Mouse (Mus musculus): ENCODE measurements around the gene Pkd2l1. TPM values are rescaled to one million over a fixed set of nuclear protein-coding genes. Genes with fewer than 3 reads are reported as not detected.
A peak's percentile ranks its signal among the peaks of the same experiment; 100 is the strongest.
"Not testable (repeated sequence)": the region's sequence is repeated elsewhere in the genome, so short reads cannot be mapped to it uniquely, and the experiment has no call there.

Pkd2l1 gene
- polyA plus RNA-seq, 1 experiment from 2014 or later = not detected

GRCm38 (mm10) chr19:44127729-44128497, 64.3 kb downstream of the Pkd2l1 start:
- no peak overlapping the region for H3K27ac ChIP-seq
- no peak overlapping the region for H3K4me2 ChIP-seq
- no peaks in the 10 kb centered on the region for H3K9me3 ChIP-seq (replicated peaks)
- 0 out of 2 replicates have a peak, but pooled peaks cover 1% of the 10 kb centered on the region for H3K4me1 ChIP-seq
- H3K36me3 ChIP-seq = peaks cover 96% of the 10 kb centered on the region
- H3K4me3 ChIP-seq = no peak overlapping the region
- WGBS (ENCODE audit: insufficient replicate concordance) = 85% methylated on average over 10 of the region's 10 CpGs
- no peak overlapping the region for H3K9ac ChIP-seq
- no peaks in the 10 kb centered on the region for H3K27me3 ChIP-seq (replicated peaks)
- no peak for ATAC-seq

DNA sequence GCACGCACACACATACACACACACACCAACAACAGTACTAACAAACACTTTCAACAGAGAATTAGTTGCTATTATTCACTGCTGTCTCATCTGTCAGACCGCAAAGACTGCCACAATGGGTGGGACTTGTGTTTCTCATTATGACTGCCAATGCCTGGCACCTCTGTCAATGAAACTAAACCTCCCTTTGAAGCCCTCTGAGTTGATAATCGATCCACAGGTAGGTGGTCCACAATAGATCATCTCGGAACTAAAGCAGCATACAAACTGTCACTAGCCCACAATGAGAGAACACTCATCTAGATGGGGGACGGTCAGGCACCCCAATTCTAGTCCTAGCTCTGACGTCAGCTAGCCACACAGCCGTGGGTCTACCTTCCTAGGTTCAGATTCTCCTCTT, 71.1 kb downstream of the Pkd2l1 start:
- Histone ChIP-seq H3K4me2 (no peak overlapping the region), H3K27ac (no peak overlapping the region), H3K4me1 (no peaks in the 10 kb centered on the region), H3K36me3 (peaks cover 96% of the 10 kb centered on the region), H3K9me3 (replicated peaks) (no peaks in the 10 kb centered on the region), H3K9ac (no peak overlapping the region), H3K4me3 (no peak overlapping the region), H3K27me3 (replicated peaks) (no peaks in the 10 kb centered on the region)
- no peak for ATAC-seq
- 83% methylated on average over 7 of the region's 7 CpGs for WGBS (ENCODE audit: insufficient replicate concordance)

GRCm38 (mm10) chr19:44120686-44121085, 71.6 kb downstream of the Pkd2l1 start:
- H3K36me3 ChIP-seq = peaks cover 97% of the 10 kb centered on the region
- H3K9ac ChIP-seq; H3K4me3 ChIP-seq; H3K4me2 ChIP-seq; H3K27me3 ChIP-seq (replicated peaks); H3K27ac ChIP-seq; ATAC-seq; H3K4me1 ChIP-seq; H3K9me3 ChIP-seq (replicated peaks): not testable (repeated sequence)
- 87% methylated on average over 9 of the region's 9 CpGs for WGBS (ENCODE audit: insufficient replicate concordance)

DNA sequence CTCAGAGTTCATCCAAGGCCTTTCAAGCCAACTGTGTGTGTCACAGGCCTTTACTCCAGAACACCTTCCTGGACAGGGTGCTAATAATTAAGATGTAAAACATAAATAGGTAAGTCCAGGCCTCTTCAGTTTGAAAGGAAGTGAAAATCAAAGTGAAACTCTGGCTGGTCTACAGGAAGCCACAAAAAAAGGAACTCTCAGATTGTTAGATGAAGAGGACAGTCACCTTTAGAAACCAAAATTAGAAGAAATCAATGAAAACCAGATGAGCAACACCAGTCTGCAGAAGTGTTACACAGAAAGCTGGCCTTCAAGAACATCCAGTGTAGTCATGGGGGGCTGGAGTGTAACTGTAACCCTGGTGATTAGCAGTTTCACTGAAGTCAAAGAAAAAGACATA, 74.4 kb downstream of the Pkd2l1 start:
- no peaks in the 10 kb centered on the region for H3K9me3 ChIP-seq (replicated peaks)
- H3K4me2 ChIP-seq = no peak overlapping the region
- H3K9ac ChIP-seq = no peak overlapping the region
- H3K27ac ChIP-seq = no peak overlapping the region
- no peaks in the 10 kb centered on the region for H3K27me3 ChIP-seq (replicated peaks)
- H3K36me3 ChIP-seq = peaks cover 97% of the 10 kb centered on the region
- H3K4me3 ChIP-seq = no peak overlapping the region
- H3K4me1 ChIP-seq = no peaks in the 10 kb centered on the region
- ATAC-seq = no peak

GRCm38 (mm10) chr19:44111706-44112105, 80.5 kb downstream of the Pkd2l1 start:
- H3K4me2 ChIP-seq = no peak overlapping the region
- no peak overlapping the region for H3K4me3 ChIP-seq
- H3K9me3 ChIP-seq (replicated peaks) = no peaks in the 10 kb centered on the region
- peaks cover 81% of the 10 kb centered on the region for H3K36me3 ChIP-seq
- H3K9ac ChIP-seq = no peak overlapping the region
- 66% methylated on average over 7 of the region's 7 CpGs for WGBS (ENCODE audit: insufficient replicate concordance)
- H3K4me1 ChIP-seq = peaks cover 9% of the 10 kb centered on the region
- H3K27ac ChIP-seq = no peak overlapping the region
- ATAC-seq = no peak
- no peaks in the 10 kb centered on the region for H3K27me3 ChIP-seq (replicated peaks)

- H3K4me2 ChIP-seq = no peak overlapping the region
- 84% methylated on average over 9 of the region's 9 CpGs for WGBS (ENCODE audit: insufficient replicate concordance)
- no peaks in the 10 kb centered on the region for H3K27me3 ChIP-seq (replicated peaks)
- no peaks in the 10 kb centered on the region for H3K9me3 ChIP-seq (replicated peaks)
- H3K36me3 ChIP-seq = peaks cover 67% of the 10 kb centered on the region
- H3K4me3 ChIP-seq = no peak overlapping the region
- no peak overlapping the region; the same call in 1 of the 2 replicates for H3K27ac ChIP-seq
- ATAC-seq = no peak
- peaks cover 22% of the 10 kb centered on the region for H3K4me1 ChIP-seq
- H3K9ac ChIP-seq = no peak overlapping the region
Observed at GRCm38 (mm10) chr19:44110356-44110755, 81.9 kb downstream of the Pkd2l1 start.

- Histone ChIP-seq H3K27me3 (replicated peaks) (no peaks in the 10 kb centered on the region), H3K9ac (no peak overlapping the region), H3K36me3 (peaks cover 54% of the 10 kb centered on the region), H3K4me1 (peaks cover 36% of the 10 kb centered on the region), H3K27ac (no peak overlapping the region), H3K4me3 (no peak overlapping the region), H3K9me3 (replicated peaks) (no peaks in the 10 kb centered on the region), H3K4me2 (no peak overlapping the region)
- ATAC-seq = no peak
Observed at GRCm38 (mm10) chr19:44108996-44109395, 83.2 kb downstream of the Pkd2l1 start.

DNA sequence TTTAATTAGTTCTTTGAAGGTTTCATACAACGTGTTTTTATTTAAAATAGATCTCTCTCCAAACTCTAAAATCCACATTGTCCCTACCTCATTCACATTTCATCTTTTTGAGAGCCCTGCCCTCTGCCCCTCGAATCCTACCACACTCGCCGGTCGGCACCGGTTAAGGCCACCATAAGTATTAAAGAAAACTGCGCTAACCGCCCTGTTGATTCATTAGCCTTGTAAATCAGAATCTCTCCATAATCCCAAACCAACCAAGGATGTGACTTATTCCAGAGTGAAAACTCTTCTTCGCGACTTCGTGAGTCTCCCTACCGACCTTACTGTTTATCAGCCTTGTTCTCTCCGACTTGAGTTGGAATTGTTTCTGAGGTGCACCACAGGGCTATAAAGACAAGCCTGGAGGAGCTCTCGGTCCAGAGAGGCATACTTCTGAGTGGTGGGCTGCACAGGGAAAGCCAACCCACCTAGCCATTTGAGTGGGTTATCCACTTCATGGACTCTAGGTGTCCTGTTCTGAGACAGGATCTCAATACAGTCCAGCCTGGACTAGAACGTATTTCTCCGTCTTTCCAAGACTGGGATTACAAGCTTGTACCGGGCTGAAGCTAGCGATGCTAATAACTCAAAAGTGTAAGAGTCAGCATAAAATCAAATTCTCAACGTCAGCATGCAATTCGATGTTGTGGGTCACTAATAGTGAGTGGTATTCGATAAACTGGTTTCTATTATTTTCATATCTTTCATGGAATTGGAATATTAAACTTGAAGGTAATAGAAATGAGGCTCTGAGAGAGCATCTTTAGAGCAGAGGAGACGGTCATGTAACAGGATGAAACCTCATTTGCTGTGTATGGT, 84.4 kb downstream of the Pkd2l1 start:
- H3K4me1 ChIP-seq = peaks cover 36% of the 10 kb centered on the region
- H3K4me3 ChIP-seq = peak overlapping the region; percentile 99
- H3K27ac ChIP-seq = peak overlapping the region; percentile 66
- peak overlapping the region; percentile 86 for H3K4me2 ChIP-seq
- no peaks in the 10 kb centered on the region for H3K9me3 ChIP-seq (replicated peaks)
- H3K27me3 ChIP-seq (replicated peaks) = no peaks in the 10 kb centered on the region
- H3K36me3 ChIP-seq = peaks cover 45% of the 10 kb centered on the region
- WGBS (ENCODE audit: insufficient replicate concordance) = 34% methylated on average over 22 of the region's 22 CpGs
- H3K9ac ChIP-seq = peak overlapping the region; percentile 99
- peak; percentile 43 for ATAC-seq

- Histone ChIP-seq H3K9ac (peak within 1 kb of the TSS; percentile 99), H3K27me3 (replicated peaks) (no peaks in the 10 kb centered on the region), H3K4me1 (peaks cover 36% of the 10 kb centered on the region), H3K36me3 (peaks cover 42% of the 10 kb centered on the region), H3K27ac (peak within 1 kb of the TSS; percentile 81), H3K4me2 (peak within 1 kb of the TSS; percentile 86), H3K9me3 (replicated peaks) (no peaks in the 10 kb centered on the region), H3K4me3 (peak within 1 kb of the TSS; percentile 99)
- WGBS (ENCODE audit: insufficient replicate concordance) = 1% methylated on average over 66 of the region's 67 CpGs
- ATAC-seq = peak; percentile 99
Observed at GRCm38 (mm10) chr19:44106831-44107660, 85.2 kb downstream of the Pkd2l1 start, which contains the start of gene Chuk. Chuk (minus strand) TSS chr19:44107480.

GRCm38 (mm10) chr19:44104393-44104792, 87.8 kb downstream of the Pkd2l1 start:
- H3K9ac ChIP-seq = no peak overlapping the region
- peaks cover 33% of the 10 kb centered on the region for H3K36me3 ChIP-seq
- no peaks in the 10 kb centered on the region for H3K27me3 ChIP-seq (replicated peaks)
- H3K4me2 ChIP-seq = no peak overlapping the region
- ATAC-seq = no peak
- no peak overlapping the region for H3K4me3 ChIP-seq
- H3K27ac ChIP-seq = no peak overlapping the region
- 65% methylated on average over 1 of the region's 1 CpGs for WGBS (ENCODE audit: insufficient replicate concordance)
- no peaks in the 10 kb centered on the region for H3K9me3 ChIP-seq (replicated peaks)
- peaks cover 36% of the 10 kb centered on the region for H3K4me1 ChIP-seq

- no peak overlapping the region for H3K4me3 ChIP-seq
Observed at GRCm38 (mm10) chr19:44103001-44103400, 89.2 kb downstream of the Pkd2l1 start.

DNA sequence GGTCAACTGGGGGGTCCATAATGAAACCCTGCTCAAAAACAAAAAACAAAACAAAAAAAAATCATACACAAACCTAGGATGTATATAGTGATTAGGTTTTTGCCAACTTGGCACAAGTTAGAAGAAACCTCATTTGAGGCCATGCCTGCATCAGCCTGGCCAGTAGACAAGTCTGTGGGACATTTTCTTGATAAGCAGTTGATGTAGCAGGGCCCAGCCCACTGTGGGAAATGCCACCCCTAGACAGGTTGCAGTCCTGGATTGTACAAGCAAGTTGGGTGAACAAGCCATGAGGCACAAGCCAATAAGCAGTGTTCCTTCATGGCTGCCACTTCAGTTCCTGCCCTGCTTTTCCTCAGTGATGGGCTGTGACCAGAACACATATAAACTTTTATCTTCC, 91.4 kb downstream of the Pkd2l1 start:
- H3K4me3 ChIP-seq = no peak overlapping the region
- no peak overlapping the region for H3K4me2 ChIP-seq
- peaks cover 57% of the 10 kb centered on the region for H3K36me3 ChIP-seq
- no peak overlapping the region for H3K9ac ChIP-seq
- H3K4me1 ChIP-seq = peaks cover 18% of the 10 kb centered on the region
- no peak for ATAC-seq
- H3K27ac ChIP-seq = no peak overlapping the region
- H3K9me3 ChIP-seq (replicated peaks) = no peaks in the 10 kb centered on the region
- no peaks in the 10 kb centered on the region for H3K27me3 ChIP-seq (replicated peaks)

More at GRCm38 (mm10) chr19:44103001-44103400, 89.2 kb downstream of the Pkd2l1 start:
- Histone ChIP-seq H3K4me1 (peaks cover 31% of the 10 kb centered on the region), H3K36me3 (peaks cover 37% of the 10 kb centered on the region), H3K27me3 (replicated peaks) (no peaks in the 10 kb centered on the region), H3K4me2 (no peak overlapping the region), H3K9ac (no peak overlapping the region), H3K9me3 (replicated peaks) (no peaks in the 10 kb centered on the region), H3K27ac (no peak overlapping the region)
- no peak for ATAC-seq
- WGBS (ENCODE audit: insufficient replicate concordance) = 85% methylated on average over 3 of the region's 3 CpGs
